In the genomic region with DNA sequence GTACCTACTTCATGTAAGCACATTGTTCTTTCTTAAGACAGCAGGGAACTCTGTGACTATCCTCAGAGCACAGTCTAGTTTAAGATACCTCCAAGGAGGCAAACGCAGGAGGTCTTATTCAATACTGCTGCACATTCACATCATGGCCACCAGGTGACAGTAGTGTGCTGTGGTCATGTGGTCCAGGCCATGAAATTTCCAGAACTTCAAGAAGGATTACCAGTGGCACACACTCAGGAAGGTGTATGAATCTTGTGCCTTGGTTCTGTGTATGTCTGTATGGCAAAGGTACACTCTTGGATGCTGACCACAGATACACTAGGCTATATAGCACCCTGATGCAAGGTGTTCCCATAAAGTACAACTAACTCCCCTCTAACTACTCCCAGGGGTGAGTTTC, we compare ENCODE assay signal across 8 mouse cellular contexts. TPM values are rescaled to one million over a fixed set of nuclear protein-coding genes. Genes with fewer than 3 reads are reported as not detected.
A peak's percentile ranks its signal among the peaks of the same experiment; 100 is the strongest.
DNase-seq lines count a peak whose midpoint lies in the region; ATAC-seq and TF ChIP-seq lines count a peak whose summit lies in the region.
"Had no signal": no experiment of that assay in that cellular context is flagged by ENCODE, and none has a peak within 500 bp of the region (broad histone marks: within the 10 kb centered on the region; RNA-seq: fewer than 3 reads in every experiment).

No protein-coding gene starts in this region.

- peak; percentile 15 for DNase-seq in c-Kit-positive CD71-positive TER-119-positive erythroid progenitor cells, embryonic 14.5 days (ENCODE audit: low spot score)
- DNase-seq in kidney, adult 18-20 months: peak; percentile 46
- peak; percentile 62 for DNase-seq in limb, embryonic 11.5 days (ENCODE audit: low spot score)
- DNase-seq in neural tube, embryonic 11.5 days (ENCODE audit: low spot score): peak; percentile 57

- peaks cover 15% of the 10 kb centered on the region for H3K9me3 ChIP-seq in E14TG2a.4 (ENCODE audit: low read length)
- 0 out of 2 replicates have a peak, but pooled peaks cover 8% of the 10 kb centered on the region for H3K9me3 ChIP-seq in forebrain, embryonic 15.5 days
- no peaks in the 10 kb centered on the region for H3K9me3 ChIP-seq in limb, embryonic 11.5 days (ENCODE audit: control insufficient read depth, low read length)
- peaks cover 3% of the 10 kb centered on the region; the same call in 1 of the 2 replicates for H3K9me3 ChIP-seq in neural tube, embryonic 11.5 days (ENCODE audit: control insufficient read depth, low read length)
- H3K9me3 ChIP-seq: limb, embryonic 15.5 days had no signal

- peak; percentile 64; the same call in 1 of the 2 replicates for ATAC-seq in forebrain, embryonic 15.5 days (replicated peaks)
- no peak for ATAC-seq in limb, embryonic 11.5 days (ENCODE audit: insufficient number of reproducible peaks, low FRiP score, low TSS enrichment, low read depth)
- ATAC-seq in neural tube, embryonic 11.5 days (ENCODE audit: insufficient read depth, low FRiP score, low TSS enrichment): no peak

- WGBS in forebrain, embryonic 15.5 days: 10% methylated on average over 1 of the region's 1 CpGs
- 20% methylated on average over 1 of the region's 1 CpGs for WGBS in limb, embryonic 11.5 days
- whole genome bisulfite sequencing in neural tube, embryonic 11.5 days: 24% methylated on average over 1 of the region's 1 CpGs

- H3K9ac ChIP-seq in forebrain, embryonic 15.5 days (replicated peaks): no peak overlapping the region
- H3K9ac ChIP-seq in limb, embryonic 11.5 days (ENCODE audit: low read length): no peak overlapping the region
- no peak overlapping the region for H3K9ac ChIP-seq in neural tube, embryonic 11.5 days (ENCODE audit: low read length)
- H3K9ac ChIP-seq: limb, embryonic 15.5 days had no signal

- TF ChIP-seq CTCF in C2C12 (IDR thresholded peaks at IDR 0.05; ENCODE audit: control insufficient read depth, insufficient read depth, insufficient read length) (peak; percentile 75), E14TG2a.4 (conservative IDR thresholded peaks at IDR 0.05; ENCODE audit: low read length) (peak; percentile 99)

- no peaks in the 10 kb centered on the region for H3K79me3 ChIP-seq in C2C12 (ENCODE audit: low read depth)

- H3K27ac ChIP-seq in forebrain, embryonic 15.5 days (replicated peaks): no peak overlapping the region
- H3K27ac ChIP-seq in limb, embryonic 11.5 days (replicated peaks; ENCODE audit: low read depth, low read length): no peak overlapping the region
- H3K27ac ChIP-seq in neural tube, embryonic 11.5 days (ENCODE audit: low read depth, low read length): no peak overlapping the region
- H3K27ac ChIP-seq: limb, embryonic 15.5 days had no signal

- H3K4me2 ChIP-seq in forebrain, embryonic 15.5 days (replicated peaks): no peak overlapping the region
- H3K4me2 ChIP-seq in limb, embryonic 11.5 days (ENCODE audit: low read depth, severe bottlenecking): no peak overlapping the region
- no peak overlapping the region for H3K4me2 ChIP-seq in neural tube, embryonic 11.5 days (ENCODE audit: low read depth)
- H3K4me2 ChIP-seq: limb, embryonic 15.5 days had no signal

- H3K27me3 ChIP-seq in C2C12 (ENCODE audit: control insufficient read depth, insufficient read depth, insufficient read length) (peaks cover 4% of the 10 kb centered on the region), E14TG2a.4 (ENCODE audit: insufficient read depth, low read length) (peaks cover 28% of the 10 kb centered on the region)
- H3K27me3 ChIP-seq in forebrain, embryonic 15.5 days: 0 out of 2 replicates have a peak, but pooled peaks cover 3% of the 10 kb centered on the region
- no peaks in the 10 kb centered on the region for H3K27me3 ChIP-seq in limb, embryonic 11.5 days (ENCODE audit: control insufficient read depth, insufficient read depth, low read length)
- peaks cover 2% of the 10 kb centered on the region; the same call in 1 of the 2 replicates for H3K27me3 ChIP-seq in neural tube, embryonic 11.5 days (ENCODE audit: control insufficient read depth, insufficient read depth, low read length)

- H3K79me2 ChIP-seq in C2C12 (ENCODE audit: control insufficient read depth, insufficient read depth): no peaks in the 10 kb centered on the region

- no peaks in the 10 kb centered on the region for H3K4me1 ChIP-seq in E14TG2a.4 (replicated peaks; ENCODE audit: low read depth, low read length)
- H3K4me1 ChIP-seq in forebrain, embryonic 15.5 days: no peaks in the 10 kb centered on the region
- no peaks in the 10 kb centered on the region for H3K4me1 ChIP-seq in limb, embryonic 11.5 days (ENCODE audit: control insufficient read depth, insufficient read depth, low read length)
- H3K4me1 ChIP-seq in neural tube, embryonic 11.5 days (ENCODE audit: control insufficient read depth, insufficient read depth, low read length): no peaks in the 10 kb centered on the region
- H3K4me1 ChIP-seq: limb, embryonic 15.5 days had no signal

- H3ac ChIP-seq in C2C12 (ENCODE audit: control insufficient read depth, insufficient read length, low read depth): no peak overlapping the region

- H3K4me3 ChIP-seq in C2C12 (ENCODE audit: insufficient read depth, poor library complexity, severe bottlenecking) (no peak overlapping the region), E14TG2a.4 (replicated peaks; ENCODE audit: low read length) (no peak overlapping the region)
- H3K4me3 ChIP-seq in forebrain, embryonic 15.5 days: no peak overlapping the region
- no peak overlapping the region for H3K4me3 ChIP-seq in limb, embryonic 11.5 days (ENCODE audit: low read depth, low read length)
- H3K4me3 ChIP-seq in neural tube, embryonic 11.5 days (ENCODE audit: low read depth, low read length): no peak overlapping the region
- H3K4me3 ChIP-seq: limb, embryonic 15.5 days had no signal

- H3K36me3 ChIP-seq in C2C12 (ENCODE audit: control insufficient read depth, insufficient read depth): no peaks in the 10 kb centered on the region
- no peaks in the 10 kb centered on the region for H3K36me3 ChIP-seq in E14TG2a.4 (ENCODE audit: insufficient read depth, low read length)
- H3K36me3 ChIP-seq in forebrain, embryonic 15.5 days: no peaks in the 10 kb centered on the region
- no peaks in the 10 kb centered on the region for H3K36me3 ChIP-seq in limb, embryonic 11.5 days (ENCODE audit: control insufficient read depth, insufficient read depth, low read length)
- H3K36me3 ChIP-seq in neural tube, embryonic 11.5 days (ENCODE audit: control insufficient read depth, insufficient read depth, low read length): no peaks in the 10 kb centered on the region
- H3K36me3 ChIP-seq: limb, embryonic 15.5 days had no signal

TF ChIP-seq in C2C12, 6 proteins besides CTCF, POLR2A, EP300 and RAD21:
- TF ChIP-seq MYOD1 (IDR thresholded peaks at IDR 0.05; ENCODE audit: control insufficient read depth, insufficient read length, low read depth) (no peak), USF1 (IDR thresholded peaks at IDR 0.05; ENCODE audit: low read depth) (peak; percentile 76), CEBPB (IDR thresholded peaks at IDR 0.05; ENCODE audit: low read depth) (no peak), MYOG (IDR thresholded peaks at IDR 0.05; ENCODE audit: control insufficient read depth, extremely low read depth, insufficient read length) (no peak)

RNA-seq across cellular contexts. Expression of gene Spon1, which starts 6.6 kb away (rescaled TPM):
- 0.06 TPM for polyA plus RNA-seq in C2C12 (2012; fragmentation: generic; extraction: Trizol)
- polyA plus RNA-seq in forebrain, embryonic 15.5 days (2015; fragmentation: Nextera tagmentation; extraction: Ambion mirVana): 10.7 and 16.3 TPM in 2 replicates
- polyA plus RNA-seq in limb, embryonic 11.5 days (2014; fragmentation: Nextera tagmentation; extraction: Ambion mirVana): 3.8 and 4.0 TPM in 2 replicates
- 66.4 and 79.1 TPM in 2 replicates for polyA plus RNA-seq in neural tube, embryonic 11.5 days (2014; fragmentation: Nextera tagmentation; extraction: Ambion mirVana)
